Mouse (Mus musculus) telencephalon, adult 2 months (tissue): ENCODE measurements around the gene Pds5b.
"Not testable (repeated sequence)": the region's sequence is repeated elsewhere in the genome, so short reads cannot be mapped to it uniquely, and the experiment has no call there.

Source experiments
- DNase-seq: peaks from one replicate; pipeline ENCODE4 v3.0.0-alpha.2; 2011; ENCODE audit warnings: low read depth, low spot score

Pds5b gene

DNA sequence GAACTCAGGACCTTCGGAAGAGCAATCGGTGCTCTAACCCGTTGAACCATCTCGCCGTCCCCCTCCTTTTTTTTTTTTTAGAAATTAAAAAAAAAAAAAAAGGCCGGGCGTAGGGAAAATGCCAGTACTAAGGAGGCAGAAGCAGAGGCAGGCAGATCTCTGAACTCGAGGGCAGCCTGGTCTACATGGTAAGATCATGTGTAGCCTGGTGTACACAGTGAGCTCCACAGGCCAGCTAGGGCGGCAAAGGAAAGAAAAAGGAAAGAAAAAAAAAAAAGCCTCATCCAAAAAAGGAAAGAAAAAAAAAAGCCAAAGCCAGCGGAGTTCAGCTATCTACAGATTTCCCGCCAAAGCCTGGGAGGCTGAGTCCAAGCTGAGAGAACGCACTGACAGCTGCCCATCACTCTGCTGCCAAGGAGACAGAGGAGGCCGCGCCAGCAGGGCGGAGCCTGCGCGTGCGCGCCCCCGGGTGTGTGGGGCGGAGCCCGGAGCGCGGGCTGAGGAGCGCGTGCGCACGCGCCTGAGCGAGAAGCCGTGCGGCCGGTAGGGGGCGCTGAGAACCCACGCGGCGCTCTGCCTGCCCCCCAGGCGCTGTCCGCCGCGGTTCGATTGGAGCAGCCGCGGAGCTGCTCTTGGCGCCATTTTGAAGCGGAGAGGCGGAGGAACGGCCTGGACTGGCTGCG, at the start of gene Pds5b:
Gene Pds5b, plus strand, starts transcription at position 587 of the 683 bp plus-strand sequence.
- DNase-seq = peak; percentile 91

DNA sequence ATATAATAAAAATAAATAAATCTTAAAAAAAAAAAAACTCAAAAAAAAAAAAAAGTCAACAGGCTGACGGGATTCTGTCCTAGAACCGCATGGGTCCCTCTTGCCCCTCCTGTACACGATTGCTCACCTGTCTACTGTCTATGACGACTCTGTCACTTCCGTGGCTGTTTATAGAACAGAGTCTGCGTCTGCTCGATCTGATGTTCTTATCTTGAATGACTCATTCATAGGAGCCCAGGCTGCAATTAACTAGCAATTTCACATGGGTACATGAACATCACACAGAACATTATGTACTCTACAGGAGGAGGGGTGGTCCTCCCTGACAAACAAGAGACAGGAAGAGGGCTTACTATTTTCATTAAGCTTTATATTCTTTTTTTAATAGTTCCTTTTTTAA, 48.0 kb upstream of the Pds5b start:
- no peak for DNase-seq

DNA sequence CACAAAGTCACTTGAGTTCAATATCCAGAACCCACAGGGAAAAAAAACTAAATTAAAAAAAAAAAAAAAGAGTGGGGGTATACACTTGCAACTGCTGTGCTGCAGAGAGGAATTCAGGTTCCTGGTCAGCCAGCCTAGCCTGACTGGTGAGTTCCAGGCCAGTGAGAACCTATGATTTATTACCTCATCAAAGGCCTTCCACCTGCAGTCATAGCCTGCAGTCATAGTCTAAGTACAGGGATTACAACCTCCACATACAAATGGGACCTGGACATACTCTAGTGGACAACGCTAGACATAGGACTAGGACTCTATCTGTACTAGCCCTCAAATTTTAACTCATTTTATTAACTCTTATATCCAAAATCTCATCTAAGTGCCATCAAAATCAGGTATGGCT, 44.3 kb upstream of the Pds5b start:
- DNase-seq = no peak

DNA sequence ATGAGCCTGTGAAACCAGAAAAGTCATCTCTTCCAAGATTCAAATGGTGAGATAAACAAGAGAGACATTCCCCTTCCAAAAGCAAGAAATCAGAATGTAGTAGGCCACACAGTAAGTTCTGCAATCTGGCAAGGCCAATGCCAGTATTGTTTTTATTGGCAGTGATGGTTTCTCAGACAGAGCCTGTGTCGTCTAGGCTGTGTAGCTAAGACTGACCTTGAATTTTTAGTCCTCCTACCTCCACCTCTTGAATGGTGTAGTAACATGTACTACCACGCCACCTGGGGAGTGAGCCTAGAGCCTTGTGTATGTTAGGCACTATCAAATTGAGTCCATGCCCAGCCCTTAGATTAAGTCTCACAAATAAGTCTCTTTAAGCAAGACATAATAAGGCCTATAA, 43.8 kb upstream of the Pds5b start:
- no peak for DNase-seq

DNA sequence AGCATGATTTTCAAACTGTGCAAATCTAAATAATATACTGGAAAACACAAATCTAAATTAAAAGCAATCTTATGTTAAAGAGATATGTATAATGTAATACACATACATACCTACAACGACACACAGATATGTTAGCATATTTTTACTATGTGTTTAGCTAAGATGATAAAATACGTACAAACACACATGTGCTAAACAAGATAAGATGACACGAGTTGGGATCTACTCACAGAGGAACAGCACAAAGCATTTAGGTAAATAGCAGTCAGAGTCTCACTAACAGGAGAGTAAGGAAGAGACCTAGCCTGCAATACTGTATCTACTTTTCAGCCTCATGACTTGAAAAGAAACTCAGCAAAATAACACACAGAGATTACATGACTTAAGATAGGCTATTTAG, 32.1 kb upstream of the Pds5b start:
- no peak for DNase-seq

DNA sequence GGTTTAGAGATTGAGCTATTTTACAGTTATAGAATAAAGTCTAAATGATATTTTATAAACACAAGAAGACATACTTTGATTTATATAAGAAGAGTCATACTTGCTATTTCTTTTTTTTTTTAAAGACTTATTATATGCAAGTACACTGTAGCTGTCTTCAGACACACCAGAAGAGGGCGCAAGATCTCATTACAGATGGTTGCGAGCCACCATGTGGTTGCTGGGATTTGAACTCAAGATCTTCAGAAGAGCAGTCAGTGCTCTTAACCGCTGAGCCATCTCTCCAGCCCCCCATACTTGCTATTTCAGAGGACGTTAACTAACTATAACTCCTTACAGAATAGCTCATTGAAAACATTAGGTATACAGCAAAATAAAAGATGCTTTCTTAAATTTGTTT, 30.1 kb upstream of the Pds5b start:
- not testable (repeated sequence) for DNase-seq

DNA sequence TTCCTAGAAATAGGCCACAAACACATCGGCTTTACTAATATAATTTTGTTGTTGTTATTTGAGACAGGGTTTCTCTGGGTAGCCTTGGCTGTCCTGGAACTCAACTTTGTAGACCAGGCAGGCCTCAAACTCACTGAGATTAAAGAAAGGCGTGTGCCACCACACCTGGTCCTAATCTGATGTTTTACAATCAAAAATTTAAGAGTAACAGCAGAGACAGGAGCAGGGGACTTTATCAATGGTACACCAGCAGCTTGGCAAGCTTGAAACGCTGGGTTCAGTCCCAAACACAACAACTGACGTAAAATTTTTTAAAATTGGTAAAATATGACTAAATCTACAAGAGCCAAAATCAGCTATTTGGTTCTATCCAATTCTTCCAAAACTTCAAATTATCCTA, 28.6 kb upstream of the Pds5b start:
- no peak for DNase-seq

DNA sequence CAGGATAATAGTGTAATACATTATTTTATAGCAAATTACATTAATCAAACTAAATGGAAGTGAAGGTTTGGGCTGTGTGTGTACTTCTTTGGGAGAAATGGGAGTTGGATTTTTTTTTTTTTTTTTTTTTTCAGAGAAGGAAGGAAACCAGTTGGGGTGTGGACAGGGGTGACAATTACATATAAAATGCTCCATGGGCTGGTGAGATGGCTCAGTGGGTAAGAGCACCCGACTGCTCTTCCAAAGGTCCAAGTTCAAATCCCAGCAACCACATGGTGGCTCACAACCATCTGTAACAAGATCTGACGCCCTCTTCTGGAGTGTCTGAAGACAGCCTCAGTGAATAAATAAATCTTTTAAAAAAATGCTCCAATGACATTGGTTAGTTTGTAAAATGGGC, 21.0 kb upstream of the Pds5b start:
- no peak for DNase-seq

DNA sequence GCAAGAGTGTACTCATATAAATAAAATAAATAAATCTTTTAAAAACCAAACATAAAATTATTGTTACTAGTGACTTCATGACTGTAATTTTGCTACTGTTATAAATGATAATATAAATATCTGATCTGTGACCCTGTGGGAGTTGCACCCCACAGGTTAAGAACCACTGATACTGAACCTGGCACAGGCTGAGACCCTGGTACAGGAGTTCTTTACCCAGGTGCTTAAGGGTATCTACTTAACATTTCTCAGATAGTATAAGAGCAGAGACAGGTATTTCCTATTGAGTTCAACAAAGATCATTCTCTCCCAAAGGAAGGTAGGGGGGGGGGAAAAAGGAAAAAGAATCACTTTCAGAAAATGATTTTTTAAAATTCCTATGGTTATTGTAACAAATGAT, 19.0 kb upstream of the Pds5b start:
- DNase-seq = no peak

DNA sequence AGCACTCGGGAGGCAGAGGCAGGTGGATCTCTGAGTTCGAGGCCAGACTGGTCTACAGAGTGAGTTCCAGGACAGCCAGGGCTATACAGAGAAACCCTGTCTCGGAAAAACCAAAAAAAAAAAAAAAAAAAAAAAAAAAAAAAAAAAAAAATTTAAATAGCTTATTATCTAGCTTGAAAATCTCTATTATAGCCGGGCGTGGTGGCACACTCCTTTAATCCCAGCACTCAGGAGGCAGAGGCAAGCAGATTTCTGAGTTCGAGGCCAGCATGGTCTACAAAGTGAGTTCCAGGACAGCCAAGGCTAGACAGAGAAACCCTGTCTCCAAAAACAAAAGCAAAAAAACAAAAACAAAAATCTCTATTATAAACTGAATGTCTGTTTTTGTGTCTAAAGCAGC, 14.1 kb upstream of the Pds5b start:
- DNase-seq = not testable (repeated sequence)

DNA sequence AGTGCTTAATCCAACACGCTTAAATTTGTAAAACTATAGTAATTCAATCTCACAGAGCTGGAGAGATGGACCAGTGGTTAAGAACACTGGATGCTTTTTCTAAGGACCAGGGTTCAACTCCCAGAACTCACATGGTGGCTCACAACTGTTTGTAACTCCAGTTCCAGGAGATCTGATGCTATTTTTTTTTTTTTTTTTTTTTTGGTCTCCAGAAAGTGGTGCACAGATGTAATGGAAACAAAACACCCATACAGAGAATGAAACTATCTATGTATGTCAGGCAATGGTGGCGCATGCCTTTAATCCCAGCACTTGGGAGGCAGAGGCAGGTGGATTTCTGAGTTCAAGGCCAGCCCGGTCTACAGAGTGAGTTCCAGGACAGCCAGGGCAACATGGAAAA, 13.2 kb upstream of the Pds5b start:
- not testable (repeated sequence) for DNase-seq

DNA sequence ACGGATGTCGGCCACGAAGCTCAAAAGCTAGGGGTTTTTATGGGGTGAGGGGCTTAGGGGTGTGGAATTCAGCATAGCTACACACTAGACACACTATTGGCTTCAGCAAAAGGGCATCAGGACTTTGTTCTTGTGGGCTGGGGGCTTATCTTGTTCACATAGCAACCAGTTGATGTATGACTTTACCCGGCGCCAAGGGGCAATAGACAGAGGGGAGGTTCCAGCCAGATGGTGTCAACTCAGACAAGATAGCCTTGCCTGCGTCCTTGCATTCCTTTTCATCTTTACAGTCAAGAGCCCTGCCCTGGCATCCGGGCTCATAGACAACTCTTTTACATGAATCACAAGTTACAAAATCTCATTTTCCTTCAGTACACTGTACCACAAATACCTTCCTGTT, 9.6 kb upstream of the Pds5b start:
- DNase-seq = not testable (repeated sequence)

DNA sequence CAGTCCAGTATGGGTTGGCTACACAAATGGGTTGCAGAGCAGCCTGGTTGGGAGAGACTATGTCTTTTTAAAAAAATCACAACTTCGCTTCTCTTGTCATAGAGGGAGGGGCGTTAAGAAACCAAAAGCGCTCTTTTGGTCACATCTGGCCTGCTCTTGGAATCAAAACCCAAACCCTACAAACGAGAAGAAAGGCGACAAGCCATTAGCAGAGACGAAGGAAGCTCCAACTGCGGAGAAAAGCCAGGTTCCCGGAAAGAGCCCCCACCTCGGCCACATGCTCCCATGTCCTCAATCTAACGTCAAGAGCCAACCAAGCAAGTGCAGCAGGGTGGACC, 8.8 kb upstream of the Pds5b start:
- no peak for DNase-seq

DNA sequence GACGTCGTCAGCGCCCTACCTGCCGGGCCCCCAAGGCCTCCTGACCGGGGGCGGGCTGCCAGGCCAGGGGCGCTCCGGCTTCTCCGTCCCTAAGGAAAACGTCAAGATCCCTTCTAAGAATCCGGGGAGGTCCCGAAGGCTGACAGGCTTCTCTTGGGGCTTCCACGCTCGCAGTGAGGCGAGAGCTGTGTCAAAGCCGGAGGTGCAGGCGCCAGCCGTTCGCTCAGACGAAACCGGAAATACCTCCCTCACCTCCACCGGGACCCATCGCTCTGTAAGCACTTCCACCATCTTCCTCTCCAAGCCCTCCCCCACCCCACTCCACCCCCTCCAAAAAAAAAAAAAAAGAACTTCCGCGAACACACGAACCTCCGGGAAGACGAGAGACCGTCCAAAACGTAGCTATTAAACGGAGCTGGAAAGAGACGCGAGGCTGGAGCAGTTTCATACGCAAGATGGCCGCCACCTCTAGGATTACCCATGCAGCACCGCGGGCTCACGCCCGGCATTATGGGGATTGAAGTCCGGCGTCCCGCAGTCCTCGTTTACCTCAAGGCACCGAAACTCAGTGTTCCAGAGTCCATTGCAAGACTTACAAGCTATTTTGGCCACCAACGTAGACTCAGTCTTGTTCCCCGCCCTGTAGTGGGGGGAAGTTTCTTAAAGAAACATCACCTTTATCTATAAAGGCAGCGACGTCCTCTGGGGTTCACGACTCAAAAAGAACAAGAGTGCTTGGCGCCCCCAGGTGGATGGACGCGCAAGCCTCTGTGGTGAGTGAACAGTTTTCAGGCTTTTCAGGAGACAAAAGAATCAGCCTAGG, 8.2 kb upstream of the Pds5b start:
- DNase-seq = peak; percentile 100

DNA sequence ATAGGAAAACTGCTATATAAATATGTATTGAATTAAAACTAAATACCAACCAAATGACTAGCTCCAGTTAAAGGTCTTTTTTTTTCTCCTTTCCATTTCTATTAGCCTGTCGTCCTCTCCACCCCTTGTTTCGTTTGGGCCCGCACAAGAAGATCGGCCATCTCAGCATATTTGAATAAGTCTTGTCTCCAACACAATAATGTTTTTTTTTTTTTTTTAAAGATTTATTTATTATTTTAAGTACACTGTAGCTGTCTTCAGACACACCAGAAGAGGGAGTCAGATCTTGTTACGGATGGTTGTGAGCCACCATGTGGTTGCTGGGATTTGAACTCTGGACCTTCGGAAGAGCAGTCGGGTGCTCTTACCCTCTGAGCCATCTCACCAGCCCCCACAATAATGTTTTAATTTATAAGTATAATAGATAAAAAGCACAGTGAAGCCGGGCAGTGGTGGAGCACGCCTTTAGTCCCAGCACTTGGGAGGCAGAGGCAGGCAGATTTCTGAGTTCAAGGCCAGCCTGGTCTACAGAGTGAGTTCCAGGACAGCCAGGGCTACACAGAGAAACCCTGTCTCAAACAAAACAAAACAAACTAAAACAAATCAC, 7.3 kb upstream of the Pds5b start, which contains the start of gene N4bp2l2:
Gene N4bp2l2, minus strand, starts transcription at position 51 of the 607 bp plus-strand sequence.
- DNase-seq = not testable (repeated sequence)

DNA sequence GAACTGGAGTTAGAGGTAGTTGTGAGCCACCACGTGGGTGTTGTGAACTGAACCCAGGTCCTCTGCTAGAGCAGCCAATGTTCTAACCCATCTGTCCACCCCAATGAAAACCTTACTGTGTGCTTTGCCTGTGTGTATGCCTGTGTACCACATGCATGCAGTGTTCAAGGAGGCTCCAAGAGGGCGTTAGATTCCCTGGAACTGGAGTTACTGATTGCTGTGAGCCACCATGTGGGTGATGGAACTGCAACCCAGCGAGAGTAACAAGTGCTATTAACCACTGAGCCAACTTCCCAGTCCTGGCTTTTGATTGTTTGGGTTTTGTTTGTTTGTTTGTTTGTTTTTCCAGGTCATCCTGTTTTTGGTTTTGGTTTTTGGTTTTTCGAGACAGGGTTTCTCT, 4.8 kb upstream of the Pds5b start:
- DNase-seq = no peak

DNA sequence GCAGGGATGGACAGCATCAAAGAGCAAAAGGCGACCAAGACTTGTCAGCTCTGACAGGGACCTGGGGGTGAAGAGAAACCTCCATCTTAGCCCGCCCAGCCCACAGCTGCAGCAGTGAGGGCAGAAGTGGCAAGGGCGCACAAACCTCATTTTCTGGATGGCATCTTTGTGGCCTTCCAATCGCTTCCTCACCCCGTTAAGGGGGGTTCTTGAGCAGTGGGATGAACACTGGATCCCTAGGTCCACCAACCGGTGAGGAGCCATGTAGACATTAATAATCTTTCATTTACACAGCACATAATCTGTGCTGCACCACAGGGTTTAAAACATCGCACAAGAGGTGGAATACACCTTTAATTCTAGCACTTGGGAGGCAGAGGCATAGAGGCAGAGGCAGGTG, 1.2 kb upstream of the Pds5b start:
- no peak for DNase-seq

DNA sequence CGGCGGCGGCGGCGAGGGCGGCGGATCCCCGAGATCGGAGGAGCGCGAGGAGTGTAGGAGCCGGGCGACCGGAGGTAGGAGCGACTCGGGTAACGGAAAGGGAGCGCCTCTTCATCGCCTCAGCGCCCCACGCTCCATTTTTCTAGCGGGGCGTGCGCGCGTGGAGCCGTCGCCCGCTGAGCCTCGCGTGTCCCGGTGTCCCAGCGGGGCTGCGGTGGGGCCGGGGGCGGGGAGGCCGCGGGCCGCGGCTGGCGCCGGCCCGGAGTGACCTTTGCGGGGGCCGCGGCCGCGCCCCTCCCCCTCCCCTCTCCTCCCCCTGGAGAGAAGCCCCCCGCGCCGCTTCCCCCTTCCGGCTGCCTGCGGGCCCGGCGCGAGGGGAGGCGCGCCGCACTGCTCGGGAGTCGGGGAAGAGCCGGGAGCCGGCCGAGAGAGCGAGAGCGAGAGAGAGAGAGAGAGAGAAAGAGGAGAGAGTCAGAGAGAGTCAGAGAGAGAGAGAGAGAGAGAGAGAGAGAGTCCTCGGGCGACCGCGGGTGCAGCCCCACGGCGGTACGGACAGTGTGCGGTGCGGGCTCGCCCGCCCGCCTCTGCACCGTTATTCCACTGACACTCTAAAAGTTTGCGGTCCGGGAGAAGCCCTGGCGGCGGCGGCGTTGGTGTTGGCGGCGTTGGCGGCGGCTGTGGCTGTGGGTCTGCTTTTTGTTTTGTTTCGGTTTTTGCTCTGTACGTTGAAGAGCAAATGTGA, 512 bp downstream of the Pds5b start:
- no peak for DNase-seq

DNA sequence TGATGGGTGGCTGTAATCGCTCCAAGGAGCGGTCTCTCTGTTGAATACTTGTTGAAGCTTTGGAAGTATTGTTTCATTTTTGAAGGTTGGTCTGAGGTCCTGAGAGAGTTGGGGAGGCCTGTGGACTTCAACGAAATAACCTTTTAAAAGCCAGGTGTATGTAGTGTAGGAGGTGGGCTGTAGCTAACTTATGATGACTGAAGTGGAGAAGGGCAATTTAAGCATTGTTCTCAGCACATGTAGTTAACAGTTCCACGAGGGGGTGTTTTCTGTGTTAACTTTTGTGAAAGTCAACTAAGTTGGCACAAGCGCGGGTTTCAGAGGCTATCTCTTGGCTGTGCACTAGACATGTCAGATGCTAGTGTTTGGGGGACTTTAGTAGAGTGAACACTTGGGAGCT, 1.3 kb downstream of the Pds5b start:
- no peak for DNase-seq

DNA sequence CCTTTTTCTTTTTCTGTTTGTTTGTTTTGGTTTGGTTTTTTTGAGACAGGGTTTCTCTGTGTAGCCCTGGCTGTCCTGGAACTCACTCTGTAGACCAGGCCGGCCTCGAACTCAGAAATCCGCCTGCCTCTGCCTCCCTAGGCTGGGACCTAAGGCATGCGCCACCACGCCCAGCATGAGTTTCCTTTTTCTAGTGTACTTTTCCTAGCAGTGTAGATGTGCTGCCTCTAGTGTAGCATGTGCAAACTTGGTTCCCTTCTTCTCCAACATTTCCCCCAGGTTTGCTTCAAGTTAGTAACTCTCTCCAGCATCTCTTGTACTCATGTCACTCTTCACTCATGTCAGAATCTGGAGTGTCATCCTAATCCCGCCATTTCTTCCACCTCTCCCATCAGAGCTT, 9.3 kb downstream of the Pds5b start:
- DNase-seq = not testable (repeated sequence)

DNA sequence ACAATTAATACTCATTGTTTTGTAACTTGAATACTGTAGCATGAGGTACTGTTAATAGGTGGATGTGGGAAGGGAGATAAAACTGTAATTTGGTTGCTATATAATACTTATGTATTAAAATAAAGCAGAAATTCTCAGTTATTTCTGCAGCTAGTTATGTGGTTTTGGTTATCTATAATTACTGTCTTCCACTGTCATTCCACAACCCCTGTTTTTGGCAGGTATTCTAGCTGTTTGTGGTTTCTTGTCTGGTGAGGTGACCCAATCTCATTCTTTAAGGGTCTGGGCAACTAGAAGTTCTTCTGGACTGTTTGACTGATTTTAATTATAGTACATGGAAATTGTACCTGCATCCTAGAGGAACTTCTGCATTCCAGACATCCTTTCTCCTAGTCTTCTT, 17.1 kb downstream of the Pds5b start:
- DNase-seq = no peak

DNA sequence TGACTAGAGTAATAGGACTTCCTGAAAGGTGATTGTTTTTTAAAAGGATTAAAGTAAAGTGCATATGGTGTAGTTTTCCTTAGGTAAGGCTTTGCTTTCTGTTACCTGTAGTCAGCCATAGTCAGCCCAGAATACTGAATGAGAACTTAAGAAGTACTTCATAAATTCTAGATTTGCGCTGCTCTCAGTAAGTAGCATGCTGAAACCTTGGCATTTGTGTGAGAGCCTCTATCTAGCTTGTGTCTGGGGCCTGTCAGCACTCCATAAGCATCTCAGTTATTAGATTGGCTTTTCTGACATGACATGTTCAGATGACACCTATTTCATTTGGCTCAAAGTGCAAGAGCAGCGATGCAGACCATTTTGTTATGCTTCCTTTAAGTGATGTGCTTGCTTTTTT, 19.7 kb downstream of the Pds5b start:
- no peak for DNase-seq
